Mouse (Mus musculus) heart, adult 9 months (tissue): ENCODE results near the gene Vmn2r89.
"Not testable (repeated sequence)": the region's sequence is repeated elsewhere in the genome, so short reads cannot be mapped to it uniquely, and the experiment has no call there.

ENCODE experiments used
- DNase-seq, 2 experiments: peaks; one replicate each; pipeline ENCODE4 v3.0.0; 2022; ENCODE audit warnings: low spot score in 2 of 2

Vmn2r89 gene

DNA sequence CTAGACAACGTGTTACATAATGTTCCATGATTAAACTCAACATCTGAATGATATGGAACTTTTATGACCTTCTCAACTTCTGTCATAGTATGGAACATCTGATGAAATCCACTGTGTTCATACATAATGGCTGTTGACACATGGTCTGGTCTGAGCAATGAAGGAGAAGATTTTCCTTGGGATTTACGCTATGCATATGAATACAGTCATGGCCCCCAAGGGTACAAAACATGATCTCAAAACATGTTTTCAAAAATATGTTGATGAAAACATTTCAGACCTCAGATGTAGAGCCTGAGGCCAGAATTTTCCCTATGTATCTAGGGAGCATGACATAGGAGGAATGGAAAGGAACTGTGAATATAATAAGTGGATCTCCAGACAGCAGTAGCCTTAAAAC is at the start of gene Vmn2r89:
Vmn2r89 (plus strand) TSS at position 301 of the 400 bp plus-strand sequence.
- not testable (repeated sequence) for DNase-seq

DNA sequence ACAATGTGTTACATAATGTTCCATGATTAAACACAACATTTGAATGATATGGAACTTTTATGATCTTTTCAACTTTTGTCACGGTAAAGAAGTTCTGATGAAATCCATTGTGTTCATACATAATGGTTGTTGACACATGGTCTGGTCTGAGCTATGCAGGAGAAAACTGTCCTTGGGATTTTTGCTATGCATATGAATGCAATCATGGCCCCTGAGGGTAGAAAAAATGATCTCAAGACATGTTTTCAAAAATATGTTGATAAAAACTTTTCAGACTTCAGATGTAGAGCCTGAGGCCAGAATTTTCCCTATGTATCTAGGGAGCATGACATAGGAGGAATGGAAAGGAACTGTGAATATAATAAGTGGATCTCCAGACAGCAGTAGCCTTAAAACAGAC is 41.1 kb upstream of the Vmn2r89 start, which contains the start of gene Vmn2r88:
Vmn2r88 (plus strand) TSS at position 301 of the 400 bp plus-strand sequence.
- no peak for DNase-seq

DNA sequence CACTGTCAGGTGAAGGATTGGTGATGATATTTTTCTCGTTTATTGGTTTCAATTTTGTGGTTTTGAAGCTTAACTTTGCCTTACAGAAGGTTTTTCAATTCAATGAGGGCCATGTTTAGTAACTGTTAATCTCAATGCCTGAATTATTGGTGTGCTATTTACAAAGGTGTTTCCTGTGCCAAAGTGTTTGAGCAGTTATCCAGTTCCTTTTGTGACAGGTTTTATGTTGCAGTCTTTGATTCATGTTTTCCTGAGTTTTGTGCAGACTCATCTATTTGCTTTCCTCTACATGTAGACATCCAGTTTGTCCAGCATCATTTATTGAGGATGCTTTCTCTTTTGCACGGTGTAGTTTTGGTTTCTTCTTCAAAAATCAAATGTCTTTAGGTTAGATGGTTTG is 27.8 kb upstream of the Vmn2r89 start:
- no peak for DNase-seq

DNA sequence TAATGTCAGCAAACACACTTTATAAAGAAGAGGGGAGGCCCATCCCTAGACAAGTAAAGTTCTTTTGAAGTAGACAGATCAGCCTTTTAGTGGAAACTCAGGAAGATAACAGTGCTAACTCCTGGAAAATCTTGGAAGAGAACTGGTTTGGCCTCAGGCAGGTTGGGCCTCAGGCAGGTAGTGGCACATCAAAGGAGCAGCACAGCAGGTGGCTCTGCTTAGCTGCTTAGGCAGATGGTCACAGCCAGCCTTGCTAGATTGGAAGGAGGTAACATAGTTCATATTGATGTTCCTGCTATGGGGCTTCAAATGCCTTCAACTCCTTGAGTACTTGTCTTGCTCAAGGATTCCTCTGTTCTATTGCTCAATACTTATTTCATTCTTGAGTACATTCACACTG is 21.5 kb upstream of the Vmn2r89 start:
- not testable (repeated sequence) for DNase-seq

GRCm38 (mm10) chr14:51434546-51434945 is 17.1 kb upstream of the Vmn2r89 start:
- no peak for DNase-seq

GRCm38 (mm10) chr14:51435020-51435419 is 16.6 kb upstream of the Vmn2r89 start:
- no peak for DNase-seq

- DNase-seq = no peak
Measured at GRCm38 (mm10) chr14:51438955-51439354, 12.7 kb upstream of the Vmn2r89 start.

DNA sequence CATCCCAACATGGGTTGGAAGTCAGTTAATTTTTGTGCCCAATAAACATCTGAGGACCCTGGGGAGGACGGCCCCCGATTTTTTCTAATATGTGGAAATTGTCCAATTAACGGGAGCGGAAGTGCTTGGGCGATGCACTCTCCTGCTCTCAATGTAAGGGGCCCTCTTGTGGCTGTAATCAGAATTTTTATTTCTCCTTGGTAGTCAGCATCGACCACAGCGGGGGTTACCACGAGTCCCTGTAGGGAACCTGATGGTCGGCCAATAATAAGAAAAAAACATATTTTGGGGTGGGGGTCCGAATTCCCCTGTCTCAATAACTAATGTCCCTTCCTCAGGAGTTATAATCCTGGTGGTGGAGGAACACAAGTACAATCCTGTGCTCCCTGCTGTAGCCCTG is 28.6 kb downstream of the Vmn2r89 start:
- DNase-seq = not testable (repeated sequence)

- DNase-seq = not testable (repeated sequence)
Measured at GRCm38 (mm10) chr14:51481332-51482015, 29.8 kb downstream of the Vmn2r89 start.

- DNase-seq = no peak
Measured at GRCm38 (mm10) chr14:51482051-51482715, 30.5 kb downstream of the Vmn2r89 start.

DNA sequence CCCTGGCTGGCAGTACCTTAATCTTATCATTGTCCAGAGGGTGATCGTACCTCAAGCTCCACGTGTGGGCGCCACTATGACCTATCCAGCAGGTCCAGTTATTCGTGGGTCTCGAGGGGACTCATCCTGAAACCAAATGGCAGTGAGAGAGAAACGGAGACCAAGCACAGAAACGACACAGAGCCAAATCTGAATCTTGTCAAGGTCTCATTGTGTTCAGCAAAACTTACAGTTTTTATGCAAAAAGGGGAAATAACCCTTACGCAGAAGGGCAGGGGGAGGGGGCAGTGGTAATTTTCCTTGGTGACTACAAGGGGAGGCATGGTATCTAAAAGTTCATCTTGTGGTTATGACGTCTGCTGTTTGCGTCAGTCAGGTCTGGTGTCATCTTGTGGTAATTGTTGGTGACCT is 31.3 kb downstream of the Vmn2r89 start:
- DNase-seq = not testable (repeated sequence)

GRCm38 (mm10) chr14:51483671-51484070 is 32.0 kb downstream of the Vmn2r89 start:
- no peak for DNase-seq

DNA sequence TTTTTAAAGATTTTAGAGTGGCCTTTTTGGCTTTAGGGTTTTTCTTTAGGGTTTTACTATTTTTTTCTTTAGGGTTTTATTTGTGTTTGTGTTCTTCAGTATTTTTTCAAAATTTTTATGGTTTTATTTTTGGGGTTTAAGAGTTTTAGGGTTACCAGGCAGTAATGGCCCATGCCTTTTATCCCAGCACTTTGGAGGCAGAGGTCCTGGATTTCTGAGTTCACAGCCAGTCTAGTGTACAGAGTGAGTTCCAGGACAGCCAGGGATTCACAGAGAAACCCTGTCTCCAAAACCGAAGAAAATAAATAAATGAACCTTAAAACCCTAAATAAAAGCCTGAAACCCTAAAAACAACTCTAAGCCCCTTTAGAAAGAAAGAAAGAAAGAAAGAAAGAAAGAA is 34.5 kb downstream of the Vmn2r89 start:
- DNase-seq = no peak

- DNase-seq = no peak
Measured at GRCm38 (mm10) chr14:51495781-51496180, 44.1 kb downstream of the Vmn2r89 start.

- DNase-seq = no peak
Measured at GRCm38 (mm10) chr14:51496955-51497354, 45.3 kb downstream of the Vmn2r89 start.

GRCm38 (mm10) chr14:51497958-51498357 is 46.3 kb downstream of the Vmn2r89 start:
- no peak for DNase-seq

GRCm38 (mm10) chr14:51499707-51500275 is 48.1 kb downstream of the Vmn2r89 start:
- DNase-seq = no peak

DNA sequence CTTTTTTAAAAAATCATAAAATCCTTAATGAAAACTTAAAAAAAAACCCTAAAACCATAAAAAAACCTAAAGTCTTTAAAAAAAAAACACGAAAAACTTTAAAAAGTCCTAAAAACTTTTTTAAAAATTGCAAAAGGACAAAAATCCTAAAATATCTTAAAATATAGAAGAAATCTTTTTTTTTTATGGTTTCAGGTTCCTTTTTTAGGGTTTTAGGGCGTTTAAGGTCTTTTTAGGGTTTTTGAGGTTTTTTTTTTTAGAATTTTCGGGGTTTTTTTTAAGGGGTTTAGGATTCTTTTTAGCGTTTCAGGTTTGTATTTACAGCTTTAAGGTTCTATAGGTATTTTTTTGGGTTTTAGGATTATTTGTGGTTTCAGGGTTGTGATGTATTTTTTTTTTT is 48.8 kb downstream of the Vmn2r89 start:
- no peak for DNase-seq

DNA sequence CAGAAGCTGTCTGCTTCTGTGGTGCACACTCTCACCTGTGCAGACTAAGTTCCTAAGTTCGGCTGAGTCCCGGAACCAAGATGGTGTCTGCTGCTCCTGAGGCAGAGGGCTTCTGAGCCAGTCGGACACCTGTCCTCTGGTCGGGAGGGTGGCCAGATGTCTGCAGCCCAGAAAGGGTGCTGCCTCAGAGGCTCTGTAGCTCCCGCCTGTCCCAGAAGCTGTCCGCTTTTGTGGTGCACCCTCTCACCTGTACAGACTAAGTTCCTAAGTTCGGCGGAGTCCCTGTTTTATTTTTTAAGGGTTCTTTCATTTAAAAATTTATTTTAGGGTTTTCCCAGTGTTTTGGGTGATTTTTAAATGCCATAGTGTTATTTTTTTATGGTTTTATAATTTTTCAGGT is 55.8 kb downstream of the Vmn2r89 start:
- no peak for DNase-seq
